Mouse (Mus musculus) heart, embryonic 15.5 days (tissue): ENCODE data around the gene Rnf212b. TPM values are rescaled to one million over a fixed set of nuclear protein-coding genes. Genes with fewer than 3 reads are reported as not detected.
A peak's percentile ranks its signal among the peaks of the same experiment; 100 is the strongest.

Experiments
- ATAC-seq: fragments of 200-750 bp; cut with Nextera tagmentation; replicated peaks from 2 replicates; pipeline ENCODE4 v1.8.0; 2017; ENCODE audit warnings: low read depth, moderate TSS enrichment; ENCODE audit not compliant: insufficient number of reproducible peaks, insufficient read depth, low FRiP score
- H3K27ac ChIP-seq: fragments of 300-500 bp; sonication (generic); 2 replicates; pipeline ENCODE4 v1.5.1; 2015; ENCODE audit warnings: mild to moderate bottlenecking, inconsistent platforms
- H3K27me3 ChIP-seq: fragments of 300-500 bp; sonication (generic); 2 replicates; pipeline ENCODE4 v1.6.1; 2015; ENCODE audit warnings: inconsistent platforms
- H3K36me3 ChIP-seq: fragments of 300-500 bp; sonication (generic); 2 replicates; pipeline ENCODE4 v1.6.1; 2015; ENCODE audit warnings: mild to moderate bottlenecking, inconsistent platforms
- H3K4me1 ChIP-seq: fragments of 300-500 bp; sonication (generic); replicated peaks from 2 replicates; pipeline ENCODE4 v1.6.1; 2015; ENCODE audit warnings: inconsistent platforms
- H3K4me2 ChIP-seq: fragments of 300-500 bp; sonication (generic); 2 replicates; pipeline ENCODE4 v1.6.1; 2015; ENCODE audit warnings: inconsistent platforms, mild to moderate bottlenecking, moderate library complexity
- H3K4me3 ChIP-seq: fragments of 300-500 bp; sonication (generic); 2 replicates; pipeline ENCODE4 v1.5.1; 2015; ENCODE audit warnings: mild to moderate bottlenecking, inconsistent platforms
- H3K9ac ChIP-seq: fragments of 300-500 bp; sonication (generic); 2 replicates; pipeline ENCODE4 v1.6.1; 2015; ENCODE audit warnings: mild to moderate bottlenecking, inconsistent platforms
- H3K9me3 ChIP-seq: fragments of 300-500 bp; sonication (generic); replicated peaks from 2 replicates; pipeline ENCODE4 v1.6.1; 2016; ENCODE audit warnings: inconsistent platforms
- WGBS: fragments of 180-500 bp; shearing (Covaris S2); methylation state at CpG from one replicate; pipeline ENCODE4 v1.1.7; 2015; ENCODE audit warnings: mixed read lengths; 5-methylcytosine and 5-hydroxymethylcytosine counted together
- polyA plus RNA-seq: library from polyadenylated mRNA; unstranded; fragments of >200 nt; fragmentation: Nextera tagmentation; extraction: Ambion mirVana; gene quantifications from 2 replicates; pipeline ENCODE4 v1.2.1, GENCODE M21; 2015

Gene Rnf212b
- polyA plus RNA-seq, 1 experiment from 2014 or later = not detected

DNA sequence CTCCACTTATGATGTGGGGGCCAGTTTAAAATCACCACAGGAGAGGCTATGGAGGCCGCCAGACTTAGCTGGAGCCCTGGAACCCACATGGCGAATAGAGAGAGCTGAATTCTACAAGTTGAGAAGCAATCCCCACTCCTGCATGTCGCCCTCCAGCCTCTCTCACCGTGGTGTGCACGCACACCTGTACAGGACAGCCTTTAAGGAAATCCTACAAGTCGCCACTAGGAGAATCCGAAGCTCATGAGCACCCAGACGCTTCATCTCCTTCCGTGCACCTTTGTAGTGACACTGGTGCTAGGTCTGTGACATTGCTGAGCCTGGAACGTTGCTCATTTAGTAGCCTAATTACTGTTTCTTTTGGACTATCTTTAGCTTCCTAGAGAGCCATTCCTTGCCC lies 14.3 kb upstream of the Rnf212b start:
- H3K4me2 ChIP-seq = no peak overlapping the region
- ATAC-seq = no peak
- WGBS = 46% methylated on average over 10 of the region's 10 CpGs
- no peak overlapping the region for H3K9ac ChIP-seq
- peaks cover 4% of the 10 kb centered on the region for H3K27me3 ChIP-seq
- H3K4me3 ChIP-seq = no peak overlapping the region
- peak overlapping the region; percentile 54; the same call in 1 of the 2 replicates for H3K27ac ChIP-seq
- H3K4me1 ChIP-seq = peaks cover 9% of the 10 kb centered on the region; the same call in 1 of the 2 replicates
- no peaks in the 10 kb centered on the region for H3K9me3 ChIP-seq
- no peaks in the 10 kb centered on the region for H3K36me3 ChIP-seq

DNA sequence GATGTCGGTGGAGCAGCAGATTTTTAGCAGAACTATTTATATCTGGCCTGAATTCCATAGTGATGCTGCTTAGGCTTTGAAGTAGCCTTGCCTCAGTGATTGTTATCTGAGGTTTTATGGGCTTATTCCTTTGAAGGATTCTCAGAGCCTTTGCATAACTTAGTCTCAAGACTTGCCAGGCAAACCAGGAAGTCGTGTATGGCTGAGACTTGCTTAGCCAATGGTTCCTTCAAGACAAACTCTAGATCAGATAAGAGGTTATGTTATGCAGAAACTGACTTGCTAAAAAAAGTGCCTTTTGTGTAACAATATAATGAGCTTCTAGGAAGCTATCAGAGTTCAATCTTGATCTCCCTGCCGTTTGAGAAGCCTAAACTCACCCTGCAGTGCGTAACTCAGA lies 11.5 kb upstream of the Rnf212b start:
- Histone ChIP-seq H3K9me3 (no peaks in the 10 kb centered on the region), H3K27ac (no peak overlapping the region), H3K27me3 (no peaks in the 10 kb centered on the region; the same call in 1 of the 2 replicates), H3K4me1 (peaks cover 9% of the 10 kb centered on the region; the same call in 1 of the 2 replicates), H3K4me3 (no peak overlapping the region), H3K9ac (no peak overlapping the region), H3K36me3 (no peaks in the 10 kb centered on the region), H3K4me2 (no peak overlapping the region)
- 59% methylated on average over 4 of the region's 4 CpGs for WGBS
- no peak for ATAC-seq

DNA sequence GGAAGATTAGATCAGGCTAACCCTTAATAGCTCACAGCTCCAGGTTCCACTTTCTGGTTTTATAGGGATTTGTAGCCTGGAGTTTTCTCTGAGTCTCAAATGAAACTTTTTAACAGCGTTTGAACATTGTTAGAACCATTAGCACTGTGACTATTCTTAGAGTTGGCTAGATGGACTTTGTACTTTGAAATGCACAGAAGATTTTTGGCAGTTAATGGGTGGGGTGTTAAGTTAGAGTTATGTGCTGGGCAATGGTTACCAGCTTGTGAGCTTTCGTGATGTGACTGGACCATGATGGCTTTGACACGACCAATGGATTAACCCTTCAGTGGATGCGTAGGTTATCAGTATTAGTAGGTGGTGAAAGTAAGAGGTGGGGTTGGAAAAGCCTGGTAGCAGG lies 7.8 kb upstream of the Rnf212b start:
- H3K4me1 ChIP-seq = peaks cover 11% of the 10 kb centered on the region
- 77% methylated on average over 4 of the region's 4 CpGs for WGBS
- no peaks in the 10 kb centered on the region for H3K9me3 ChIP-seq
- no peak for ATAC-seq
- H3K27ac ChIP-seq = no peak overlapping the region
- no peak overlapping the region for H3K4me2 ChIP-seq
- no peak overlapping the region for H3K4me3 ChIP-seq
- no peak overlapping the region for H3K9ac ChIP-seq
- no peaks in the 10 kb centered on the region for H3K36me3 ChIP-seq
- no peaks in the 10 kb centered on the region; the same call in 1 of the 2 replicates for H3K27me3 ChIP-seq

DNA sequence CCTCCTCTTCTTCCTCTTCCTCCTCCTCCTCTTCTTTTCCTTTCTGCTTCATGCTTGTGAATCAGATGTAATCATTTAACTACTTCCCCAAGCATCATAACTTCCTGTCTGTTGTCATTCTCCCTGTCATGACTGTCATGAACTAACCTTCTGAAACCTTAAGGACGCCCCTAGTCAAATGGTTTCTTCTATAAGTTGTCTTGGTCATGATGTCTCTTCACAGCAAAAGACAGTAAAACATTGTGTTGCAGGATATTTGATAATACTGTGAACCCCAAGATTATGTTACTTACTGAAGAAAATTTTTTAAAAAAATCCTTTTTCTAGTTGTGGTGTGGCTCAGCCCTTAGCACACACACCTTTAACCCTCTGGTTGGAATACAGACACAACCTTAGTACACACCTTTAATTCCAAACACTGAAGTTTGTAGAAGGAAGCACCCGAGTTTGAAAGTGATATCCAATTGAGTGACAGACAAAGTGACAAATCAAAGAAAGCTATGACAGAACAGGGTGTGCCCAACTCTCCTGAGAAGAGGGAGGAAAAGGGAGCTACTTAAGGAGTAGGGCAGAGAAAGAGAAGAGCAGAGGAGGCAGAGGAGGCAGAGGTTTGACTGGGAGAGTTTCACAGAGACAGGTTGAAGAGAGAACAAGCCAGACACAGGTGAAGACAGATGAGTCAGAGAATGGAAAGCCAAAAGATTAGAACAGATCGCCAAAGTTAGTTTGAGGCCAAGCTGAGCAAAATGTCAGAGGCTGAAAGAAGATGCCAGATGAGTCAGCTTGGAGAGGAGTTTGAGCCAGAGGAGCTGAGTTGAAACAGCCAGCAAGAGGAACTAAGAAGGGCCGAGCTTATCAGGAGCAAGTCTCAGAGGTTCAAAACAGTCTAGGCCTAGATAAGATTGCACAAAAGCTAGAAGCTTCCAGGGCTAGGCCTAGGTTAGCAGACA lies 4.9 kb upstream of the Rnf212b start:
- H3K27me3 ChIP-seq = no peaks in the 10 kb centered on the region
- no peak overlapping the region for H3K4me2 ChIP-seq
- WGBS = 43% methylated on average over 4 of the region's 4 CpGs
- H3K4me3 ChIP-seq = no peak overlapping the region
- H3K4me1 ChIP-seq = peaks cover 11% of the 10 kb centered on the region
- peak overlapping the region; percentile 77 for H3K27ac ChIP-seq
- no peaks in the 10 kb centered on the region for H3K36me3 ChIP-seq
- H3K9me3 ChIP-seq = no peaks in the 10 kb centered on the region
- no peak overlapping the region for H3K9ac ChIP-seq
- ATAC-seq = no peak

DNA sequence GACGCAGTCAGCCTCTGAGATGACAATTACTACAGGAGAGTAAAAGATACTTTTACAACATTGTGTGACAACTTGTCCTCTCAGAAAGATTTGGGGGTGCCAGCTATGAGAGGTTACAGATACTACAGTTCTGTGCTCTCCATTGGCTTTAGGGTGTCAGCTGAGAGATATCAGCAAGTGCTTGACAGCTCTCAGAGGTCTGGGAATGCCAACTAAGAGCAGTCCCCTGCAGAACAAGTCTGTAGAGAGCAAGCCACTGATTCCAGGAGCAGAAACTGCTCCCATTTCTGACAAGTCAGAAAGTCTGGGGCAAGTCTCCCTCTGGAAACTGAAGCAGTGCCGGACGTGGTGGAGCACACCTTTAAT lies 4.3 kb upstream of the Rnf212b start:
- peak overlapping the region; percentile 77 for H3K27ac ChIP-seq

DNA sequence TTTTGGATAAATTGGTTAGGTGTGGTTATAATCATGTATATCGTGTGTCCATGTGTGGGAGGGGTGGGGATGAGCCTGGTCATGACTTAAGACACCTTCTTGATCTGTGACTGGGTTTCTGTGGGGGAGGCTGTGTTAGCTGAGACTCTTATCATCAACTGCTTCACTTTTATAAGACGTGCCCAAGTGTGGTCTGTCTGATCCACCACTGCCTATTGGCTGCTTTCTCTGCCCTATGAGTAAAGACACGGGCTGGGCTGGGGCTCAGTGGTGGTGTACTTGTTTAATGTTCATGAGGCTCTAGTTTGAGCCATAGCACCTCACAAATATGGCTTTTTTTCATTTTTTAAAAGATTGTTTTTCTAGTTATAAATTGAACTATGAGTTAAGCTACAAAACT lies 1.8 kb downstream of the Rnf212b start:
- 47% methylated on average over 3 of the region's 3 CpGs for WGBS

More for the DNA sequence above, 4.3 kb upstream of the Rnf212b start:
- WGBS = 30% methylated on average over 3 of the region's 3 CpGs
- peaks cover 11% of the 10 kb centered on the region for H3K4me1 ChIP-seq
- no peaks in the 10 kb centered on the region for H3K9me3 ChIP-seq
- no peaks in the 10 kb centered on the region for H3K27me3 ChIP-seq
- H3K36me3 ChIP-seq = no peaks in the 10 kb centered on the region
- no peak overlapping the region for H3K4me3 ChIP-seq
- H3K9ac ChIP-seq = no peak overlapping the region
- ATAC-seq = peak; percentile 90
- H3K4me2 ChIP-seq = no peak overlapping the region

DNA sequence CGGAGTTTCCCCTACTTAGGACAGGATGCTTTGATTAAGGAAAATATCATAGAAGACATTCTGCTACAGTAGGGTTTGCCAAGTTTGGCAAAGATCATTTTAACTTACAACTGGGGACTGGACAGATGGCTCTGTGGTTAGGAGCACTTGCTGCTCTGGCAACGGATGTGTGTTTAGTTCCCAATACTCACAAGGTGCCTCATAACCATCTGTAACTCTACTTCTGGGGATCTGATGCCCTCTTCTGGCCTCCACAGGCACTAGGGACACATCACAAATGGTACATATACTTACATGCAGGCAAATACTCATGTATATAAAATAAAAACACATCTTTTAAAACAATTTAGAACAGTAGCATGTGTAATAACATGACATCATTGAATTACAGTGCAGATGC lies 3.9 kb downstream of the Rnf212b start:
- no peaks in the 10 kb centered on the region for H3K9me3 ChIP-seq
- ATAC-seq = no peak
- no peaks in the 10 kb centered on the region for H3K36me3 ChIP-seq
- 50% methylated on average over 2 of the region's 2 CpGs for WGBS
- H3K4me2 ChIP-seq = no peak overlapping the region
- no peaks in the 10 kb centered on the region for H3K27me3 ChIP-seq
- H3K27ac ChIP-seq = no peak overlapping the region
- no peak overlapping the region for H3K4me3 ChIP-seq
- no peaks in the 10 kb centered on the region for H3K4me1 ChIP-seq
- H3K9ac ChIP-seq = no peak overlapping the region

More for the DNA sequence above, 1.8 kb downstream of the Rnf212b start:
- H3K27ac ChIP-seq = no peak overlapping the region
- H3K9ac ChIP-seq = no peak overlapping the region
- no peaks in the 10 kb centered on the region for H3K27me3 ChIP-seq
- H3K4me2 ChIP-seq = no peak overlapping the region
- no peak overlapping the region for H3K4me3 ChIP-seq
- H3K36me3 ChIP-seq = no peaks in the 10 kb centered on the region
- no peaks in the 10 kb centered on the region for H3K9me3 ChIP-seq
- no peaks in the 10 kb centered on the region for H3K4me1 ChIP-seq
- ATAC-seq = no peak

DNA sequence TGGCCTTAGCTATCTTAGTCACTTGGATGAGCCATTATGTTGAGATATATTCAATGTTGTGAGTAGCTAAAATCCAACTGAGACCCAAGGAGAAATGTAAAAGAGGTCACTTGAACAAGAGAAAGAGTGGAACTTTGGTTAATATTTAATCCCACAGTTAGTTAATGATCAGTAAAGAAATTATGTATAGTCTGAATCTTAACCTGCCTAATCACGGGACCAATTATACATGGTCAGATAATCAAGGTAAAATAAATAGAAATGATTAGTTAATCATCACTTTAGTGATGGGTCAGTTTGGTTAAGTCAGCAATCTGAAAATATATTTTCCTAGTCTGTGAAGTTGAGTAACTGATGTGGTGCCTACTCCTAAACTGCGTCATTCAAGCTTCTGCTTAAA lies 8.4 kb downstream of the Rnf212b start:
- Histone ChIP-seq H3K4me3 (no peak overlapping the region), H3K9ac (no peak overlapping the region)
- ATAC-seq = no peak

DNA sequence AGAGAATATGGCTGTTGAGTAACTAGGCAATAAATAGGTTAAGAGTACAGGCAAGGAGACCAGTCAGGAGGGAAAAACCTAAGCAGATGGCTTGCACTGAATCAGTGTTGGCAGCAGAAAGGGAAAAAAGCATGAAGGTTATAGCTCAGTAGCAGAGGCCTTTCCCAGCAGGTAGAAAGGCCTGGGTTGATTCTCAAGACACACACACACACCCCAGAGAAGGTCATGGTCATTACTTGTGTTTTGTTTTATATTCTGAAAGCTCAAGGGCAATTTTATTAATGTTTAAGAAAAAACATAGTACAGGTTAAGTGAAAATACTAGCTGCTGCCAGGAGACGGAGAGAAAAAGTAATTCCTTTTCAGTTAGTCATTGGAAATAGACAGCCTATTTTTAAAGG lies 9.8 kb downstream of the Rnf212b start:
- Histone ChIP-seq H3K4me3 (no peak overlapping the region), H3K9me3 (no peaks in the 10 kb centered on the region), H3K9ac (no peak overlapping the region), H3K36me3 (no peaks in the 10 kb centered on the region), H3K27me3 (no peaks in the 10 kb centered on the region), H3K4me2 (no peak overlapping the region), H3K4me1 (no peaks in the 10 kb centered on the region), H3K27ac (no peak overlapping the region)
- ATAC-seq = no peak
- 79% methylated on average over 1 of the region's 1 CpGs for WGBS

More for the DNA sequence above, 8.4 kb downstream of the Rnf212b start:
- WGBS = 84% methylated on average over 2 of the region's 2 CpGs
- no peaks in the 10 kb centered on the region for H3K27me3 ChIP-seq
- no peaks in the 10 kb centered on the region for H3K36me3 ChIP-seq
- H3K27ac ChIP-seq = no peak overlapping the region
- H3K4me1 ChIP-seq = no peaks in the 10 kb centered on the region
- H3K4me2 ChIP-seq = no peak overlapping the region
- H3K9me3 ChIP-seq = no peaks in the 10 kb centered on the region

DNA sequence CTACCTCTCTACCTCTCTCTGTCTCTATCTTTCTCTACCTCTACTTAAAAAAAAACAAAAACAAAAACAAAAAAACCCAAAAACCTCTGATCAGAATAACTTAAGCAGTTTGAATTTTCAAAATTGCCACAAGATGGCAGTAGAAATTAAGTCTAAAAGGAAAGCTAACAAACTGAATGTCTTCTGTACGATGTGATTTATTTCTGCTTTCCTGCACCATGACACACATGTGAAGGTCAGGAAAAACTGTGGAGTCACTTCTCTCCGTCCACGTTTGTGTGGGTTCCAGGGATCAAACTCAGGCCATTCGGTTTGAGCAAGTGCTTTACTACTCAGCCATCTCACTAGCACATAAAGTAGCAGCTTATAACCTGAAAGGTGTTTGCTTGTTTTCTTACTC lies 29.5 kb downstream of the Rnf212b start:
- WGBS = 2% methylated on average over 4 of the region's 4 CpGs
- no peak overlapping the region for H3K27ac ChIP-seq
- H3K4me1 ChIP-seq = no peaks in the 10 kb centered on the region
- H3K9me3 ChIP-seq = no peaks in the 10 kb centered on the region
- H3K36me3 ChIP-seq = no peaks in the 10 kb centered on the region
- H3K27me3 ChIP-seq = no peaks in the 10 kb centered on the region; the same call in 1 of the 2 replicates
- no peak overlapping the region for H3K9ac ChIP-seq
- ATAC-seq = no peak
- H3K4me3 ChIP-seq = no peak overlapping the region
- H3K4me2 ChIP-seq = no peak overlapping the region

DNA sequence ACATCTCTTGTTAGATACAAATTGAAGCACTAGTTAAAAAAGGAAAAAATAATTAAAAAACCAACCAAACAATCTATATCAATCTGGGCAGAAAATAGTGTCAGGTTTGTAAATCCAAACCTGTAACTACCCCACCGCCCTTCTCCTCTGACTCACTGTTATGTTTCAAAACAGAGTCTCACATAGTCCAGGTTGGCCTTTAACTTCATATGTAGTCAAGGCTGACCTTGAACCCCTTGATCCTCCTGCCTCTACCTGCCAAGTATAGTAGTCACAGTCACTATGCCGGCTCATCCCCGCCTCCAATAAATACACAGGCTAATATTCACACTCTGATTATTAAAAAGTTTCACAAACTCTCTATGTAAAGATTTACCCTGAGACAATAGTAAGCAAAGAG lies 41.8 kb downstream of the Rnf212b start:
- Histone ChIP-seq H3K27ac (no peak overlapping the region), H3K4me1 (no peaks in the 10 kb centered on the region), H3K27me3 (no peaks in the 10 kb centered on the region), H3K9me3 (no peaks in the 10 kb centered on the region), H3K4me3 (no peak overlapping the region), H3K4me2 (no peak overlapping the region), H3K9ac (no peak overlapping the region), H3K36me3 (peaks cover 15% of the 10 kb centered on the region)
- WGBS = 88% methylated on average over 3 of the region's 3 CpGs
- no peak for ATAC-seq

DNA sequence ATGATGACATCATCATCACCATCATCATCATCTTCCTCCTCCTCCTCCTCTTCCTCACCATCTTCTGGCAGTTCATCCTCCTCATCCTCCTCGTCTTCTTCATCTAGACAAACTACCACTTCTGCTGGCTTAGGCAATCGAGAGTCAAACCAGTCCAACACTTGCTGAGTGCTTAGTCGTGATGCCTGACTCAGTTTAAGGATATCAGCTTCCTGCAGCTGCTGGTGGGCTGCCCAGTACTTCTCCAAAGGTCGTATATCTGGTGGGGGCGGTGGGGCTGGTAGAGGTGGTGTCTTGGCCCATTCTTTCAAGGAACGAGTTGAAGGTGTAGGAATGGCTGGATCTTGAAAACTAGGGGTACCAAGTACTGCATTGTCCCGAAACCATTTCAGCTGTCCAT lies 42.8 kb downstream of the Rnf212b start:
- ATAC-seq = no peak
- 77% methylated on average over 7 of the region's 7 CpGs for WGBS
- no peaks in the 10 kb centered on the region for H3K9me3 ChIP-seq

More for the DNA sequence above, 42.8 kb downstream of the Rnf212b start:
- no peak overlapping the region for H3K27ac ChIP-seq
- no peaks in the 10 kb centered on the region for H3K27me3 ChIP-seq
- H3K4me1 ChIP-seq = no peaks in the 10 kb centered on the region
- no peak overlapping the region for H3K9ac ChIP-seq
- H3K36me3 ChIP-seq = peaks cover 15% of the 10 kb centered on the region
- H3K4me2 ChIP-seq = no peak overlapping the region
- H3K4me3 ChIP-seq = no peak overlapping the region
